Mouse (Mus musculus) embryonic facial prominence, embryonic 13.5 days (tissue): ENCODE measurements at regions not wholly inside any gene's neighbourhood (a gene's known extent, or its start where the extent isn't known, plus 50 kb on each side); places are given as distances from the start of the nearest gene placed in this dataset.

Experiments used
- ATAC-seq: fragments of 200-750 bp; cut with Nextera tagmentation; 2 replicates; pipeline ENCODE4 v1.8.0; 2017; ENCODE audit warnings: low read depth; ENCODE audit not compliant: insufficient number of reproducible peaks, insufficient read depth, low FRiP score, low TSS enrichment
- H3K27ac ChIP-seq: fragments of 300-500 bp; sonication (generic); 2 replicates; pipeline ENCODE4 v1.5.1; 2015; ENCODE audit warnings: moderate library complexity, mild to moderate bottlenecking, inconsistent platforms
- H3K27me3 ChIP-seq: fragments of 300-500 bp; sonication (generic); 2 replicates; pipeline ENCODE4 v1.6.1; 2015; ENCODE audit warnings: mild to moderate bottlenecking, inconsistent platforms
- H3K36me3 ChIP-seq: fragments of 300-500 bp; sonication (generic); 2 replicates; pipeline ENCODE4 v1.6.1; 2015; ENCODE audit warnings: mild to moderate bottlenecking, inconsistent platforms
- H3K4me1 ChIP-seq: fragments of 300-500 bp; sonication (generic); 2 replicates; pipeline ENCODE4 v1.6.1; 2015; ENCODE audit warnings: inconsistent platforms
- H3K4me2 ChIP-seq: fragments of 300-500 bp; sonication (generic); 2 replicates; pipeline ENCODE4 v1.6.1; 2015; ENCODE audit warnings: moderate library complexity, mild to moderate bottlenecking, inconsistent platforms
- H3K4me3 ChIP-seq: fragments of 300-500 bp; sonication (generic); 2 replicates; pipeline ENCODE4 v1.5.1; 2015; ENCODE audit warnings: mild to moderate bottlenecking, inconsistent platforms
- H3K9ac ChIP-seq: fragments of 300-500 bp; sonication (generic); 2 replicates; pipeline ENCODE4 v1.6.1; 2015; ENCODE audit warnings: mild to moderate bottlenecking, inconsistent platforms
- H3K9me3 ChIP-seq: fragments of 300-500 bp; sonication (generic); 2 replicates; pipeline ENCODE4 v1.6.1; 2016; ENCODE audit warnings: inconsistent platforms
- WGBS: fragments of 180-500 bp; shearing (Covaris S2); methylation state at CpG from one replicate; pipeline ENCODE4 v1.1.7; 2015; ENCODE audit warnings: mixed read lengths; 5-methylcytosine and 5-hydroxymethylcytosine counted together

DNA sequence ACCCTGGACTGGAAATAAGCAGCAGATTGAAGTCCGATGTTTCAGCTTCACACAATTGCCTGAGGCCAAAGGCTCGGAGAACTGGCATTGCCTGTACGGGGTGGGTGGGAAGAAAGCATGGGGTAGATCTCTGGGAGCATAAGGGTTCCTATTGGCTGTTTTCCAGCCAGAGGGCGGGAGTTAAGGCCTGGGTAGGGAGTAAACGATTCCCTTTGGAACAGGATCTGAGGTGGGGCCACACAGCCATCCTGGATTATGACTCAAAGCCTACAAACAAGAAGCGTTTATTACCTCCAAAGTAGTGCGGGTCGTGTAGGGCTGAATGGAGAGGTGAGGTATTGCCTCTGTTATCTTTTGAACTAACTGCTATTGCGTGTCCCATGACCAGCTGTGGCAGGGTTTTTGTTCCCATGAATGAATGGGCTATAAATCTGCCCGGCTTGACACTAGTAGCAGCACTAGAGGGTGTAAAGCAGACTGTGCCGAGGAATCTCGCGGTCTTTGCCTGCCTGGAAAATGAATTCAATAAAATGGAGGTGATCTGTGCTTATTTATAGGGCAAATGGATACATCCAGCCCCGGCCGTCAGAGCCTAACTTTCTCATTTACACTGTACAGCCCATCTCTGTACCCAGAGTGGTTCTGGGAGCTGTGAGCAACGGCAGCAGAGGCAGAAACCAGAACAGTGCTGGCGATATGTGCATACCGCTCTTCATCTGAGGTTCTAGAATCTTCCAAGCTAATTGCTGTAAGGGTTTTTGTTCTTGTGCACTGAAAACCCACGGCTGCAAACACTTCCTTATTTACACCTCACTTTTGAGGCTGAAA, 214.3 kb upstream of the Zfp507 start:
- 73% methylated on average over 19 of the region's 19 CpGs for WGBS
- no peak overlapping the region for H3K9ac ChIP-seq
- no peak overlapping the region for H3K4me2 ChIP-seq
- no peak for ATAC-seq
- no peak overlapping the region for H3K4me3 ChIP-seq
- H3K27me3 ChIP-seq: no peaks in the 10 kb centered on the region
- 0 out of 2 replicates have a peak, but pooled peaks cover 5% of the 10 kb centered on the region for H3K4me1 ChIP-seq
- no peaks in the 10 kb centered on the region for H3K36me3 ChIP-seq
- no peak overlapping the region for H3K27ac ChIP-seq
- H3K9me3 ChIP-seq: no peaks in the 10 kb centered on the region

DNA sequence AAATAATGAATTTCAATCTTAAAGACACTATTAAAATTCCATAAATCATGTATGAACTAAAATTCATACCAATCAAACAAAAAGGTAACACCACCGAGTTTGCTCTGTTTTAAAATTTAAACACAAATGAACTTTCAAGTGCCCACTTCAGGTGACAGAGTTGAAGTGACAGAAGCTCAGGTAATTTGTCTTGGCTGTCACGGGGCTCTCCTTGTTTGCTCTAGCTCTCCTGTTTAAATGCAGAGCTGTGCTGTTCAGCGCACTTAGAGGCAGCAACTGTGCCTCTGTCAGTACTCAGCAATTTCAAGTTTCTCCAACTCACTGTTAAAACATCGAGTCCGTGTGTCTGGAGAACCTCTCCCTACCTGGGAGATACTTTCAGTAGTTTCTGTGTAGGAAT, 193.8 kb upstream of the Zfp507 start:
- H3K9me3 ChIP-seq: no peaks in the 10 kb centered on the region
- 0 out of 2 replicates have a peak, but pooled peaks cover 4% of the 10 kb centered on the region for H3K27me3 ChIP-seq
- H3K36me3 ChIP-seq: no peaks in the 10 kb centered on the region
- H3K4me2 ChIP-seq: no peak overlapping the region
- H3K27ac ChIP-seq: no peak overlapping the region
- ATAC-seq: no peak
- H3K4me1 ChIP-seq: peaks cover 22% of the 10 kb centered on the region
- H3K9ac ChIP-seq: no peak overlapping the region
- no peak overlapping the region for H3K4me3 ChIP-seq
- 84% methylated on average over 5 of the region's 5 CpGs for WGBS

DNA sequence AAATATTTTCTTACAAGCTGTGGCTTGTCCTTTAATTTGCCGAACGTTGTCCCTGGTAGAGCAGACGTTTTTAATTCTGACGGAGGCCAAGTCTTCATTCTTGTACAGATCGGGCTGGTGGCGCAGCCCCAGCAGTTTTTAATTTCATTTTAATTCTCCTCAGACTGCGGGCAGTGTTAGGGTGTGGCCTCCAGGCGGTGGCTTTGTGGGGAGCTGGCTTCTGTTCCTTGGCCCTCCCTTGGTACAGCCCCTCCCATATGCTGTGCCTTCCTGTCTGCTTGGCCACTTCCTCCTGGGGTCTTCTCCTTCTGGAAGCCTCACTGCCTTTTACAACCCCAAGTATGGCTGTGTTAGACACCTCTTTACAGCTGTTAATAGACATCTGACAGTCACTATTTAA, 189.7 kb upstream of the Zfp507 start:
- H3K4me2 ChIP-seq: peak overlapping the region; percentile 17; the same call in 1 of the 2 replicates
- 0 out of 2 replicates have a peak, but pooled peaks cover 4% of the 10 kb centered on the region for H3K27me3 ChIP-seq
- 8% methylated on average over 8 of the region's 8 CpGs for WGBS
- no peak overlapping the region for H3K9ac ChIP-seq
- H3K4me1 ChIP-seq: peaks cover 44% of the 10 kb centered on the region
- H3K27ac ChIP-seq: peak overlapping the region; percentile 52
- 0 out of 2 replicates have a peak, but pooled peaks have one; percentile 65 for ATAC-seq
- H3K4me3 ChIP-seq: no peak overlapping the region
- no peaks in the 10 kb centered on the region for H3K9me3 ChIP-seq
- no peaks in the 10 kb centered on the region for H3K36me3 ChIP-seq

DNA sequence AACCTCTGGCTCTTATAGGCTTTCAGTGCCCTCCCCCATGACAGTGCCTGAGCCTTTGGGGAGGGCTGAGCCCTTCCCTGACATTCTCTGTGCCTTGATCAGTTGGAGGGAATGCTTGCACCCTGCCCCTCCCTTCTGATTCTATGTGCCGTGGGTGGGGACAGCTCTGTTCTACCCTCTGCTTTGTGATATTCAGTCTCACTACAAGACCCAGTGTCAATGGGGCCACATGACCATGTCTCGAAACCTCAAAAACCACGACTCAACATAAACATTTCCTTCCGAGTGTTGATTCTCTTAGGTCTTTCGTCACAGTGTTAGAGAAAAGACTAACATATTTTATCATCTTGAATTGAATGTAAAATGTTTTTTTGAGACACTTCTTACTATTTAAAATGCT, 188.3 kb upstream of the Zfp507 start:
- Histone ChIP-seq H3K4me1 (peaks cover 44% of the 10 kb centered on the region), H3K4me2 (no peak overlapping the region), H3K27ac (no peak overlapping the region), H3K9me3 (no peaks in the 10 kb centered on the region), H3K9ac (no peak overlapping the region), H3K4me3 (no peak overlapping the region), H3K27me3 (0 out of 2 replicates have a peak, but pooled peaks cover 4% of the 10 kb centered on the region), H3K36me3 (no peaks in the 10 kb centered on the region)
- 67% methylated on average over 5 of the region's 5 CpGs for WGBS
- no peak for ATAC-seq

DNA sequence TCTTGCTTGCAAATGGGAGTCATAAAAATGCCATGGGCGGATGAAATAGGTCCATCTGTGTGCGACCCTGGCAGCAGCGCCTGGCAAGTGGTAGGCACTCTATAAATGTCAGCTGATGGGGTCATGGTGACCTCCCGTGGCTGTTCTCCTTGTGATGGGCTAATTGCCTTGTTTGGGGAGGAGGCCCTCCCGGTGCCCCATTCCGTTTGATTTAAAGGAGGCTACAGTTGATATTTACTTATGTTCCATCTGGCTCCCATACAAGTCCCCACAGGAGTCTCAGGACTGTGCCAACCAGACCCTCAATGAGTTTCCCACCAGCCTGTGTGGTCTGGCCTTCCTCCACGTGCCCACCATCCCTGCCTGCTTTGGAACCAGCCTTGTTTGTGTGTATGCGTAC, 186.7 kb upstream of the Zfp507 start:
- 67% methylated on average over 8 of the region's 8 CpGs for WGBS
- Histone ChIP-seq H3K4me2 (no peak overlapping the region), H3K27ac (no peak overlapping the region), H3K9ac (no peak overlapping the region), H3K4me1 (peaks cover 41% of the 10 kb centered on the region), H3K9me3 (no peaks in the 10 kb centered on the region), H3K36me3 (no peaks in the 10 kb centered on the region), H3K4me3 (no peak overlapping the region), H3K27me3 (no peaks in the 10 kb centered on the region)
- no peak for ATAC-seq

DNA sequence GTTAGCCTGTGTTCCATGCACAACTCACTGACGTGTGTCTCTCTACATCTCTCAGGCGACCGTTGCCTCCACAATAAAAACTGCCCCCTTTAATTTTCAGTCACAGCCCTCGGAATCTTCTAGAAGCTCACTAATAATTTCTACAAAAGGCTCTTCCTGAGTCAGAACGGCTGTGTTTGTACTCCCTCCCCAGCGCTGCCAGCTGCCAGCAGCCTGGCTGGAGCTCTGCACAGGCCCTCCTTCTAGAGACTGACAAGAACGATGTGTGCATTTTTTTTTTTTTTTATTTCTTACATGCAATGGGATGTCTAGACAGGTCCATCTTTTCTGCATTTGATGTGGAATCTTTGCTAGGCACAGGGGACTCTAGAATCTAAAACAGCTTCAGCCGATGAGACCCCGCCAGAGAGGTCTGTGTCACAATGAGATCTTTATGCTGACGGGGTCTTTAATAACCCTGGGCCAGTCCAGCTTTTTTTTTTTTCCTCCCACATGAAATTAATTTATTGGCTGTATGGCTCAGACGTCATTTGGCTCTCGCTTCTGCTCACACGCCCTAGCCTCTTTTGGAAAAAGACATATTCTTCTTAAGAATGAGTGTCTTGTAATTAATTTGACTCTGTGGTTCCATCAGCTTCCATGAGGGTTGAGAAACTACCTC, 185.8 kb upstream of the Zfp507 start:
- H3K27ac ChIP-seq: no peak overlapping the region
- WGBS: 44% methylated on average over 13 of the region's 13 CpGs
- ATAC-seq: no peak

DNA sequence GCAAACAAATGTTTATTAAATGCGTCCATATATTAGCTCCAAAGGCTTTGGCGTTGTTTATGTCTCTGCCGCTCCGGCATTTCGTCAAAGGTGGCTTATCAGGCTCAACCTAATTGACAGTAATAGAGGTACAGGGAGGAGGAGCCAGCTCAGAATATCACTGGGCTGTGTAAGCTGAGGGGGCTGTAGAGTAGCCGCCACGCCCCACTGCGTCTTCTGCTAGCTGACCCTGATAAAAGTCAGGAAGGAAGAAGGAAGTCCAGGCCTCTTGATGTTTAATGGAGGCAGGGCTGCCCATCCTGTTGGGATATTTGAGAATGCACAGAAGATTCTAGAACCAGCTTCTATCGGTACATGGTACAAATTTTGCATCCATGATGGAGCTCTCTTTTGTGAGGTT, 175.2 kb upstream of the Zfp507 start:
- WGBS: 86% methylated on average over 9 of the region's 9 CpGs
- Histone ChIP-seq H3K4me1 (no peaks in the 10 kb centered on the region), H3K27me3 (no peaks in the 10 kb centered on the region), H3K9ac (no peak overlapping the region), H3K36me3 (no peaks in the 10 kb centered on the region), H3K4me2 (no peak overlapping the region), H3K27ac (no peak overlapping the region), H3K4me3 (no peak overlapping the region), H3K9me3 (no peaks in the 10 kb centered on the region)
- ATAC-seq: no peak

More for the DNA sequence above, 185.8 kb upstream of the Zfp507 start:
- Histone ChIP-seq H3K4me3 (no peak overlapping the region), H3K9ac (no peak overlapping the region), H3K4me2 (no peak overlapping the region), H3K27me3 (no peaks in the 10 kb centered on the region), H3K9me3 (no peaks in the 10 kb centered on the region), H3K4me1 (peaks cover 39% of the 10 kb centered on the region), H3K36me3 (no peaks in the 10 kb centered on the region)

DNA sequence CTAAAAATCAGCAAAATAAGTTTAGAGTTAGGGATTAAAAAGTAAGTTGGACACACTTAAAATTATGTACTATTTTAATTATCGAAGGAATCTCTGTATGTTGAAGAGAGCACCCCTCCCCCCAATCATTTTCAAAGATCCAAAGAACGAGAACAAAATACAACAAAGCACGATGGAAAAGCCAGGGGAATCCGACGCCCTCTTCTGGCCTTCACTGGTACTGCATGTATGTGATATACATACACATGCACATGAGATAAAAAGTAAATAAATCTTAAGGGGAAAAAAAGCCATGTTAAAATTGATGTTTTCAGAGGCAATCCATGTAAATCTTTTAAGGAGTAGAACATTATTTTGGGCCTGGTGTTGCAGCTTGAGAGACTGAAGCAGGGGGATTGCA, 155.9 kb upstream of the Zfp507 start:
- ATAC-seq: no peak
- no peak overlapping the region for H3K27ac ChIP-seq
- no peak overlapping the region for H3K9ac ChIP-seq
- WGBS: 29% methylated on average over 5 of the region's 5 CpGs
- no peaks in the 10 kb centered on the region for H3K36me3 ChIP-seq
- 0 out of 2 replicates have a peak, but pooled peaks cover under 1% of the 10 kb centered on the region for H3K9me3 ChIP-seq
- no peaks in the 10 kb centered on the region for H3K27me3 ChIP-seq
- no peak overlapping the region for H3K4me2 ChIP-seq
- H3K4me1 ChIP-seq: no peaks in the 10 kb centered on the region
- H3K4me3 ChIP-seq: no peak overlapping the region

DNA sequence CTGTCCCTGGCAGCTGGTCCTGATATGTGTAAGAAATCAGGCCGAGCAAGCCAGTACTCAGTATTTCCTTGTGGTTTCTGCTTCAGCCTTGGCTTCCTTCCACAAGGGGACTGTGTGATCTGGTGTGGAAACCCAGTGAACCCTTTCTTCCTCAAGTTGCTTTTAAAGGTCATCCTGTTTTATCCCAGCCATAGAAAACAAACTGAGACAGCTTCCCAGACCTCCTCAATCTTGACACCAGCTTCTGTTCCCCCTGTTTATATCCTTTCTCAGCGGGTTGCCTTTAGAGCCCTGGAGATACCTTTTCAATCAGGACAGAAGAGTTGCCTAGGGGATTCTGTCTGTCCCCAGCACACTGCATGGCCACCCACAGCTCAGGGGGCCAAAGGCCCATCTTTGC, 155.2 kb upstream of the Zfp507 start:
- Histone ChIP-seq H3K27ac (no peak overlapping the region), H3K9ac (no peak overlapping the region), H3K36me3 (no peaks in the 10 kb centered on the region), H3K4me1 (no peaks in the 10 kb centered on the region), H3K4me3 (no peak overlapping the region), H3K4me2 (no peak overlapping the region), H3K27me3 (no peaks in the 10 kb centered on the region), H3K9me3 (0 out of 2 replicates have a peak, but pooled peaks cover 4% of the 10 kb centered on the region)
- WGBS: 17% methylated on average over 2 of the region's 2 CpGs
- ATAC-seq: no peak

DNA sequence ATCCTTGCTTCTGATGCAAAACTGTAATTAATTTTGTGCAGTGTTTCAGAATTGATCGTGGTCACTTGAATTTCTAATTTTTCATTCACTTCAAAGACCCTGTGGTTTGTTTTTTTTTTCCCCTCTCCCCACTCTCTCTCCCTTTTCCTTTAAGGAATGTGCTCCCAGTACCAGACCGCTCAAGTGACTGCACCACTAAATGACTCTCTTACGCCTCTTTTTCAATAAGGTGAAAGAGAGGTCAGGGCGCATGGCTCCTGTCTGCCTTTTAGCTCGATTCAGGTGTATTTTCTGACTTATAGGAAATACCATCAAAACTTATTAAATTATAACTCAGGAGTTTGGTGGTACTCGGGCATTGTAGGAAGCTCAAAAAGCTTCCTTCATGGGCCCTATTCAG, 146.0 kb upstream of the Zfp507 start:
- no peaks in the 10 kb centered on the region for H3K36me3 ChIP-seq
- H3K4me1 ChIP-seq: peaks cover 8% of the 10 kb centered on the region
- H3K9ac ChIP-seq: no peak overlapping the region
- H3K27ac ChIP-seq: no peak overlapping the region
- no peak overlapping the region for H3K4me3 ChIP-seq
- H3K4me2 ChIP-seq: peak overlapping the region; percentile 37
- 0 out of 2 replicates have a peak, but pooled peaks cover 4% of the 10 kb centered on the region for H3K9me3 ChIP-seq
- ATAC-seq: no peak
- H3K27me3 ChIP-seq: peaks cover 3% of the 10 kb centered on the region
- WGBS: 9% methylated on average over 6 of the region's 6 CpGs

DNA sequence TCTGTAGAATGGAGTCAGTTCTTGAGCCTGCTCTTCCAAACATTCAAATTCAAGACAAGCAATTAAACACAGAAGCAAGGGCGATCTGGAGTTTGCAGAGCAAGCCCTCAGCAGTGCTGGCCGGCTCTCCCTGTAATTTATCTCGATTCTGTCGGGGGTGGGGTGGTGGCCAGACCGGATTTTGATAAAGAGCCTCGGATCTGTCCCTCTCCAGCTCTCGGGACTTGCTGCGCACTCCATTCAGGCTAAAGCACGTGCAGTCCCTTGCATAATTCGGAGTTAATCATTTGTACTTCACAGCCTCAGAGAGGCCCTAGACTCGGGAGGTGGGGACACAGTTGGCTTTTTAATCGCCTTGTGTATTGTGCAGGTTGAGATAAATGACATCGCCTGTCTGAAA, 145.6 kb upstream of the Zfp507 start:
- H3K4me3 ChIP-seq: no peak overlapping the region
- H3K4me2 ChIP-seq: peak overlapping the region; percentile 37
- H3K27me3 ChIP-seq: peaks cover 3% of the 10 kb centered on the region
- no peaks in the 10 kb centered on the region for H3K36me3 ChIP-seq
- H3K4me1 ChIP-seq: peaks cover 8% of the 10 kb centered on the region
- H3K9ac ChIP-seq: no peak overlapping the region
- ATAC-seq: no peak
- no peaks in the 10 kb centered on the region for H3K9me3 ChIP-seq
- no peak overlapping the region for H3K27ac ChIP-seq
- WGBS: 4% methylated on average over 13 of the region's 13 CpGs

DNA sequence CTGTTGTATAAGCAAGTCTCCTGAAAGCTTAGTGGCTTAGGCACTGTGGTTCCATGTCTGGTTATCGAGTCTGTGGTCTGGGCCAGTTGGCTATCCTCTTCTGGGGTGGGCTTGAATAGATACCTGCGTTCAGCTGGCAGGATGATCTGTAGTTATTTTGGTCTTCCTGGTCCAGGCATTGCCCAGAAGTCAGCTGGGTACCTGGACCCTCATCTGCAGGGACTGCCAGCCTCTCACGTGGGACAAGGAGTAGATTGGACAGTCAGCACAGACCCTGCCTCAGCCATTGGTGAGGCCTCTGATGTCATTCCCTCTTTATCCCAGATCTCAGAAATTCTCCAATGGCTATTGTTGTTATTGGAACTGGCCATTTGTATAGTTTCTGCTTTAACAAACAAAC, 138.3 kb upstream of the Zfp507 start:
- no peak overlapping the region for H3K4me3 ChIP-seq
- WGBS: 85% methylated on average over 3 of the region's 3 CpGs

More for the DNA sequence above, 138.3 kb upstream of the Zfp507 start:
- Histone ChIP-seq H3K4me1 (no peaks in the 10 kb centered on the region), H3K9ac (no peak overlapping the region), H3K9me3 (no peaks in the 10 kb centered on the region), H3K36me3 (no peaks in the 10 kb centered on the region), H3K27me3 (0 out of 2 replicates have a peak, but pooled peaks cover 5% of the 10 kb centered on the region), H3K27ac (no peak overlapping the region), H3K4me2 (no peak overlapping the region)
- ATAC-seq: no peak
